Mouse (Mus musculus): Measurements from ENCODE around the gene Gabra1. TPM values are rescaled to one million over a fixed set of nuclear protein-coding genes. Genes with fewer than 3 reads are reported as not detected.

Gabra1 gene
- under 1 TPM; 0.20 to 0.45 TPM for total RNA-seq (2021)
- long read RNA-seq, experiment 1, result 0 reads
- long read RNA-seq, experiment 2, result 0 reads

- no peak for DNase-seq (ENCODE audit: low spot score in 2 of 2)
Observed at GRCm38 (mm10) chr11:42182825-42183152, at the start of gene Gabra1. Gene Gabra1 (minus strand): TSS chr11:42182930.

DNA sequence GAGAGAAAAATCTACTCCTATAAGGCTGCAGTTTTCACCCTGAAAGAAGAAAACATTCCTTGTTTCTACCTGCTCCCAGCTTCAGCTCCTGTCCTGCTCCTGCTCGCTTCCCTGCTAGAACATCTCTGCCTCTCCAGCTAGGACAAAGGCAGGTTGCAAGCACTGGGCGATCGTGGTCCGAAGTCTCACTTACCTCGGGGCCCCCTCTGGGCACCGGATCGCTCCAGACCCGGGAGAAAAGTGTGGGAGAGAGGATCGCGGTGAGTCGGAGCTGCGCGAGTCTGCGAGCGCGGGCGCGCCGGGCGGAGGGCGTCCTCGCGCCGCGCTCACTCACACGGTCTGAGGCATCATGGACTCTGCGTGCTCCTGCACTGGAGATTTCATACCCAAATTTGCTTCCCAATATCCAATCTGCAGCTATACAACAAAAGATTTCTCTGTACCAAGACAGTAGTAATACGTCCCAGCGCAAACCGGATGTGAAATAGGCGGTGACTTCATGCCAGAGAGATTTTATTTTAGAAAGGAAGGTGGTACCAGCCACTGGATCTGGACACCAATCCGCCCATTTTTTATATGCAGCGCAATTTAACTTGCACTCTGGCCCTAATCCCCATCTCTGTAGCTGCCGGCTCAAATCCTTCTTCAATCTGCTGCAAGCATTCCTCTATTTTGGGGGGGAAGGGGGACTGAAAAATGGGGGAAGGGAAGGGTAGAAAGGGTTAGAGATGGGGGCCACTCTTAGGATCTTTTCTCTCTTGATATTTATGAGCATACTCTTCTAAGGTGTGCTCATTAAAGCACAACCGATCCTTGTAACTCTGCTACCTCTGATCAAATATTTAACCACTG, 531 bp downstream of the Gabra1 start:
- DNase-seq (ENCODE audit: low spot score in 2 of 2), result no peak

DNA sequence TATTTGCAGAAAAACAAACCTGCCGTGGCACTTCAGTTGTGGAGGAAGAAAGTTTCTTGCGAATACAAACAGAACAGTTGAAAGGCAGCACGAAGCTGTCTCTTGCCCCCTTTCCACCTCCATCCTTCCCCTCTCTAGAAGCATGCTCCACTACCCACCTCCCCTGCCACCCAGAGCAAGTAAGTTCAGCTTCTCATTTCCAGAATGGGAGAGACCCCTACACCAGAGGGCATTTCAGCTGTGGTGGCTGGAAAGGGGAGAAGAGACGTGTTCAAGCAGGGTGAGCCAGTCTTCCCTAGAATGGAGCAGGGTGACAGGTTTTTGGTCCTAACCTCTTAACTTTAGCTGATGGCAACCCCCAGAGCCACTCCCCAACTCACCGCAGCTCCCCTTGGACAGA, 1.3 kb downstream of the Gabra1 start:
- no peak for DNase-seq (ENCODE audit: low spot score in 2 of 2)

DNA sequence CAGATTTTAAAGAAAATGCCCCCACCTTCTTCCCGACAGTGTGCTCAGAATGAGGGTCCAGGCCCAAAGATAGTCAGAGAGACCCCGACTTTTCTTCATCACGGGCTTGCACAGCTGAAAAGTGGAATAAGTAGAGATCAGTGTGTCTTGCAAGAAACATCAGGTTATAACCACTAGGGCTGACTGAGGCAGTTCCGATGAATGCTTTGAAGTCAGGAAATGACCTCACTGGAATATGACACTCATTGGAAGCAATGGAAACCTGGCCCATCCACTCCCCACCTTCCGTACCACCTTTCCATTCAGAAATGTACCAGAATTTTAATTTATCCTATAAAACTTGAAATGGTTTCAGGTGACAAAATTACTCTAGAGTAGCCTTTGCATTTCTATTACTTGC, 3.2 kb downstream of the Gabra1 start:
- no peak for DNase-seq (ENCODE audit: low spot score in 2 of 2)

DNA sequence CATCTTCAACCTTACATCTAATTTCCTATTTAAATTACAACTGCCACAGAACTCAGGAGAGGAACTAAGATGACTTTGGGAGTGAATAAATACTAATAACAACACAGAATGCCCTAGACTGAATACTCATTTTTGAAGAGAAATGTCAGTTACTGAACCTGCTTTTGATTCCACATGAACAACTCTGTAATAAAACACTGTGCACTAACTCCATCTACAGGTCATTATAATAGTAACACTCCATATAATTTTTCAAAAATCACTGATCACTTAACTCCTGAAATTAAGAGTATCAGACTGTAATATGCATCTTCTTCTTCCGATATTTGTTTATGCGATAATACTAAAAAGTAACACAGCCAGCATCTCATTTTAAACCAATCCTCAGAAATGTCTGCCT, 4.4 kb downstream of the Gabra1 start:
- no peak for DNase-seq (ENCODE audit: low spot score in 2 of 2)

- DNase-seq (ENCODE audit: low spot score in 2 of 2), result no peak
Observed at GRCm38 (mm10) chr11:42151396-42151795, 31.3 kb downstream of the Gabra1 start.

DNA sequence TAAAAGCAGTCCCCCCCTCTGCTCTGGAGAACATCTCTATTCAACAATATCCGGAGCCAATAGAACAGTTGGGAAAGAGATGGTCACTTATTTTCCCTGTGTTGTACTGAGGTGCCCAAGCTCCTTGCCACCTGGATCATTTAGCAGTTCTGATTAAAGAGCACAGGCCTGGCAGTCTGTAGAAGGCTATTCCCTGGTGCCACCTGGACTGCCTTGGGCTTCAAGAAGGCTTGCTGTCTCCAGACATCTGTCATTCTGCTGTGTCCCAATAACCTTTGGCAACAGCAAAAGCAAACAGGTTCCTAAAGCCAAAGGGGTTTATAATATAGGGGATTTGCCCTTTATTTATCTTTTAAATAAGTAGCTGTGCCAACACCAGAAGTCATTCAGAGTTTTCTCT, 65.8 kb downstream of the Gabra1 start:
- DNase-seq (ENCODE audit: low spot score in 2 of 2), result no peak

GRCm38 (mm10) chr11:42110051-42110450, 72.7 kb downstream of the Gabra1 start:
- no peak for DNase-seq (ENCODE audit: low spot score in 2 of 2)

DNA sequence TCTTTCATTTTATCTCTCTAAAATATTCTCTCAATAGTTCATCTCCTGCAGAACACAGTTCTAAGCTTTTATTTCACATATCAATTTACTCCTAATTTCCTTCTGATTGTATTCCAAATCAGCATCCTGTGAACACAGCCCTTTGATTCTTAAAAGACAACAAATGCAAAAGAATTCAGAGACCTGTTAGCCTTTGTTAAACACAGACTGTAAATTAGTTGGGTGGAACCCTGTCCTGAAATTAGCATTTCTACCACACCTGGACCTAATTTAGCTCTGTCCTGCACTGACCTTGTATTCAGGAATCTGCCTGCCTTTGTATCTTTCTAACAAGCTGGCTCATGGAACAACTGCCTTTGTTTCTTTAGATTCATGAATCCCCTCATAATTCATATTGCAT, 73.1 kb downstream of the Gabra1 start:
- DNase-seq (ENCODE audit: low spot score in 2 of 2), result no peak

DNA sequence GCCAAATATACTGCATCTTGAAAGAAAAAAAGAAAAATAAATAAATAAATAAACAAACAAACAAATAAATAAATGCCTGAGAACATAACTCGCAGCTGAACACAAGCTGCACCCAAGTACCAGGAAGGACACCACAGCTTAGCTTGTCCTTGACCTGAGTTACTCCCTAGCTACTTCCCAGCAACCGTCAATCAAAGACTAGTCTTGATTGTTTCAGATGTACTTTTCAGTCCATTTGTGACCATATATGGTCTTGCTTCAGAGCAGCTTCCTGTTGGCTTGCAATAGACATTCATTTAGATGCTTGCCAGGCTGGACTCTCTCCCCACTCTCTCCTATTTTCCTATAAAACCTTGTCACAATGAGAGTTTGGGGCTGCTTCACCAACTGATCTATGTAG, 87.2 kb downstream of the Gabra1 start:
- DNase-seq (ENCODE audit: low spot score in 2 of 2), result no peak

Other genes starting within 250 kb of the Gabra1 start
- 1 to 10 TPM; 3.3 to 3.7 TPM for gene Gabrg2, start 182.1 kb downstream of the Gabra1 start, total RNA-seq (2021)
- gene Gabra6, start 138.1 kb upstream of the Gabra1 start, total RNA-seq (2021), result not detected
- under 1 TPM in 1 of 2 experiments, not detected in 1; 0.10 TPM for gene Gabrb2, start 236.8 kb upstream of the Gabra1 start, total RNA-seq (2021)

Data from adrenal gland, adult 18-20 months (tissue).